Mouse (Mus musculus) embryonic facial prominence, embryonic 15.5 days (tissue): ENCODE measurements around the gene Gsg1l. TPM values are rescaled to one million over a fixed set of nuclear protein-coding genes. Genes with fewer than 3 reads are reported as not detected.
A peak's percentile ranks its signal among the peaks of the same experiment; 100 is the strongest.

Experiments used
- ATAC-seq: fragments of 200-750 bp; cut with Nextera tagmentation; 2 replicates; pipeline ENCODE4 v1.8.0; 2017; ENCODE audit warnings: low read depth, moderate TSS enrichment; ENCODE audit not compliant: insufficient number of reproducible peaks, low FRiP score, low TSS enrichment
- H3K27ac ChIP-seq: fragments of 300-500 bp; sonication (generic); replicated peaks from 2 replicates; pipeline ENCODE4 v1.5.1; 2015; ENCODE audit warnings: mild to moderate bottlenecking, inconsistent platforms
- H3K27me3 ChIP-seq: fragments of 300-500 bp; sonication (generic); 2 replicates; pipeline ENCODE4 v1.6.1; 2015; ENCODE audit warnings: inconsistent platforms
- H3K36me3 ChIP-seq: fragments of 300-500 bp; sonication (generic); 2 replicates; pipeline ENCODE4 v1.6.1; 2015; ENCODE audit warnings: mild to moderate bottlenecking, inconsistent platforms
- H3K4me1 ChIP-seq: fragments of 300-500 bp; sonication (generic); 2 replicates; pipeline ENCODE4 v1.6.1; 2015; ENCODE audit warnings: inconsistent platforms
- H3K4me2 ChIP-seq: fragments of 300-500 bp; sonication (generic); replicated peaks from 2 replicates; pipeline ENCODE4 v1.6.1; 2015; ENCODE audit warnings: mild to moderate bottlenecking, inconsistent platforms
- H3K4me3 ChIP-seq: fragments of 300-500 bp; sonication (generic); replicated peaks from 2 replicates; pipeline ENCODE4 v1.5.1; 2015; ENCODE audit warnings: mild to moderate bottlenecking, inconsistent platforms
- H3K9ac ChIP-seq: fragments of 300-500 bp; sonication (generic); 2 replicates; pipeline ENCODE4 v1.6.1; 2015; ENCODE audit warnings: inconsistent platforms
- H3K9me3 ChIP-seq: fragments of 300-500 bp; sonication (generic); replicated peaks from 2 replicates; pipeline ENCODE4 v1.6.1; 2016; ENCODE audit warnings: inconsistent platforms
- WGBS: fragments of 180-500 bp; shearing (Covaris S2); methylation state at CpG from one replicate; pipeline ENCODE4 v1.1.7; 2015; 5-methylcytosine and 5-hydroxymethylcytosine counted together
- polyA plus RNA-seq: library from polyadenylated mRNA; unstranded; fragments of >200 nt; fragmentation: Nextera tagmentation; extraction: Ambion mirVana; gene quantifications from 2 replicates; pipeline ENCODE4 v1.2.1, GENCODE M21; 2015

Gsg1l gene
- polyA plus RNA-seq, 1 experiment from 2014 or later = 2.6 TPM

DNA sequence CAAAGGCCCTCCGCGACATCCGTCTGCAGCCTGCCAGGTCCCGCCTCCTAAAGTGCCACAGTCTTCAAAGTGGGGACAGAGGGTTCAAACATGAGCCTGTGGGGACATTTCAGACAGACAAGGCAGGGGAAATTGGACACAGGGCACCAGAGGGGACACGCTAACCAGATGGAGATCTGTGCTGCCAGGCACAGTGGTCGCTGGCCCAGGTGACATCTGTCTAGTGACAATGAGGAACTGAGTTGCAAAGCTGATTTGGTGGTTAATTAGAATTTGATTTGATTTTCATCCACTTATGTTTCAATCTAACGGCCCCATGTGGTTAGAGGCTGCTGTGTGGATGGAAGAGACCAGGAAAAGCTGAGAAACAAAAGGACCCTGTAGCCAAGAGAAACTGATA lies 28.6 kb downstream of the Gsg1l start:
- 76% methylated on average over 7 of the region's 7 CpGs for WGBS
- no peak overlapping the region for H3K9ac ChIP-seq
- 0 out of 2 replicates have a peak, but pooled peaks cover 5% of the 10 kb centered on the region for H3K27me3 ChIP-seq
- H3K9me3 ChIP-seq = no peaks in the 10 kb centered on the region
- H3K4me3 ChIP-seq = no peak overlapping the region
- ATAC-seq = no peak
- no peaks in the 10 kb centered on the region for H3K4me1 ChIP-seq
- no peak overlapping the region for H3K4me2 ChIP-seq
- H3K36me3 ChIP-seq = no peaks in the 10 kb centered on the region
- H3K27ac ChIP-seq = no peak overlapping the region

DNA sequence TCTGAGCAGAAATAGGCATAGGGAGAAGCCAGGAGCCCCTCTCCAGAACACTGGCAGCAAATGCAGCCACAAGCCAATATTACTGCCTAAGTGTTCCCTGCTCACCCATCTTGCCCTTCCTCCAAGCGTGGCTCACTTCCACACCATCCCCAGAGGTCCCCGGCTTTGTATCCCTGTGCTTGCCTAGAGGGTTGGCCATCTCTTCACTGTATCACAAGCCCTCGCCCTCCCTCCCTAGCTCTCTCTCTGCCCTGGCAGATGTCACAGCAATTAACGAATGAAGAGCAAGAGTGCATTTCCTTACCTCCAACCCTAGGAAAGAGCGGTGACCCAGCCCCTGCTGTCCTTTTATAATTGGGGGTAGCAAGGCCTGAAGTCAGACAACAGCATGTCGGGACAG lies 30.3 kb downstream of the Gsg1l start:
- H3K9me3 ChIP-seq = no peaks in the 10 kb centered on the region
- 44% methylated on average over 6 of the region's 6 CpGs for WGBS
- no peak overlapping the region for H3K4me3 ChIP-seq
- H3K36me3 ChIP-seq = no peaks in the 10 kb centered on the region
- H3K4me1 ChIP-seq = no peaks in the 10 kb centered on the region
- no peak overlapping the region for H3K9ac ChIP-seq
- H3K27ac ChIP-seq = no peak overlapping the region
- H3K27me3 ChIP-seq = 0 out of 2 replicates have a peak, but pooled peaks cover 5% of the 10 kb centered on the region
- H3K4me2 ChIP-seq = no peak overlapping the region
- ATAC-seq = no peak

DNA sequence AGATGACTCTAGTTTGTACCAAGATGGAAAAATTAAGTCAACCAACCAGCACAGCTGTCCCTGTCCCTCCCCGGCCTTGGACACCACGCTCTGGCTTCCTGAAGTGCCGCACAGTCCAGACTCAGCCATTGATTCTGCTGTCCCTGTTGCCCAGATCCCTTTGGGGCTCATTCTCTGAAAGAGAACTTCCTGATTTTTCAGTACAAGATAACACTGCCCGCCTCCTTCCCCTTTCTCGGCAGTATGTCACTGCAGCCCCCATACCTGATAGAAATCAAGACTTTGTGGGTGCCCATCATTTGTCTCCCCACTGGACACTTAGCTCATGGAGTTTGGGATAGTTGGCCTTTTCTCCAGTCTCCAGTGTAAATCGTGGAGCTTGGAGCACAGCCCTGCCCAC lies 37.1 kb downstream of the Gsg1l start:
- WGBS = 91% methylated on average over 6 of the region's 6 CpGs
- Histone ChIP-seq H3K27ac (no peak overlapping the region), H3K4me2 (no peak overlapping the region), H3K9ac (no peak overlapping the region), H3K4me1 (peaks cover 8% of the 10 kb centered on the region), H3K36me3 (no peaks in the 10 kb centered on the region), H3K9me3 (no peaks in the 10 kb centered on the region), H3K27me3 (no peaks in the 10 kb centered on the region), H3K4me3 (no peak overlapping the region)
- no peak for ATAC-seq

DNA sequence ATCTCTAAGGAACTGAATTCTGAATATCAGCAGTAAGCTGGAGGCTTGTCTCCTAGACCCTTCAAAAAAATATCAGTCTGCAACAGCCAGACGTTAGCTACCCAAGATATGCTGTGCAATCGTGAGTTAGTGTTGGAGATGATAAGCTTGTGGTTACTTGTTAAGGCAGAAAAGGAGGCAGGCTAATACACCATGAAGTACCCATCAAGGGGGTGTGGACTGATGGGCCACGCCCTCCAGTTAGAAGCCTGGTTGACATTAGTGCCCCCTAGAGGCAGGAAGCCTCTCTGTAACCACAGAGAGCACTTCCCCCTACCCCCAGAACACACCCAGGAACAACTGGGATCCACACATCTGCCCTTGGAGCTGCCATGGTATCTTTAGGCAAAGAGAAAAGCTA lies 39.9 kb downstream of the Gsg1l start:
- peaks cover 23% of the 10 kb centered on the region for H3K4me1 ChIP-seq
- 28% methylated on average over 3 of the region's 3 CpGs for WGBS

DNA sequence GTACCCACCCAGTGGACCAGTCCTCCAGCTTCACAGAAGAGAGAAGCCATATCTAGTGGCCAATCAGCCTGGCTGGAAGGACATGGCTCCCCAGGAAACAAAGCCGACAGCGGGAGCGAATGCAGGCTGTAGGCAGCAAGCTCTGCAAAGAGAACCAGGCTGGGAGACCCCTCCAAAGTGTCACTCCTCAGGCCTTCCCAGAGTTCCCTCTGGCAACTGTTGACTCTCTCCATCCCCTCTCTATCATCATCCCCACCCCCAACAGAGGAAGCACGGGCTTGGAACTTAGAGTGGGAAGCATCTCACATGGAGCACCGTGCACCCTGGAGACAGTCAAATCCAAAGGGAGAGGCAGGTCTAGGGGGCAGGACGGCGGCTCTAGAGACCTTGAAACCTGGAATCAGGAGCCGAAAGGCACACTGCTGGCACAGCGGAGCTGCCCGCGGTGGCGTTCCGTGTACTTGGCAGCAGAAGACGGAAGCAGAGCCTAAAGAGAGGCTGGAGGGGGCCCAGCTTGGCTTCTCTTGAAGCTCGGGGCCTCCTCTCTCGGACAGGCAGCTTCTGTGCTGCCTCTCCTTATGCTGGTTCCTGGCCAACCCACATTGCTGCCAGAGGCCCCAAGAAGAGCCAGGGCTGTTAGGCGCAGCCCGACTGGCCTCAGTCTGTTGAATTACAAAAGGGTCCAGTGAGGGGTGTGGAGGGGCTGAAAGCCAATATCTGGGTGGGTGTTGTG lies 41.3 kb downstream of the Gsg1l start:
- Histone ChIP-seq H3K4me2 (no peak overlapping the region), H3K9ac (no peak overlapping the region), H3K4me3 (no peak overlapping the region), H3K4me1 (peaks cover 23% of the 10 kb centered on the region), H3K27ac (no peak overlapping the region), H3K36me3 (no peaks in the 10 kb centered on the region), H3K27me3 (no peaks in the 10 kb centered on the region), H3K9me3 (no peaks in the 10 kb centered on the region)
- ATAC-seq = peak; percentile 67
- WGBS = 63% methylated on average over 18 of the region's 18 CpGs

More for the DNA sequence above, 39.9 kb downstream of the Gsg1l start:
- H3K9me3 ChIP-seq = no peaks in the 10 kb centered on the region
- no peaks in the 10 kb centered on the region for H3K36me3 ChIP-seq
- H3K27me3 ChIP-seq = no peaks in the 10 kb centered on the region
- no peak for ATAC-seq
- no peak overlapping the region for H3K4me2 ChIP-seq
- H3K27ac ChIP-seq = no peak overlapping the region
- H3K9ac ChIP-seq = no peak overlapping the region
- no peak overlapping the region for H3K4me3 ChIP-seq

DNA sequence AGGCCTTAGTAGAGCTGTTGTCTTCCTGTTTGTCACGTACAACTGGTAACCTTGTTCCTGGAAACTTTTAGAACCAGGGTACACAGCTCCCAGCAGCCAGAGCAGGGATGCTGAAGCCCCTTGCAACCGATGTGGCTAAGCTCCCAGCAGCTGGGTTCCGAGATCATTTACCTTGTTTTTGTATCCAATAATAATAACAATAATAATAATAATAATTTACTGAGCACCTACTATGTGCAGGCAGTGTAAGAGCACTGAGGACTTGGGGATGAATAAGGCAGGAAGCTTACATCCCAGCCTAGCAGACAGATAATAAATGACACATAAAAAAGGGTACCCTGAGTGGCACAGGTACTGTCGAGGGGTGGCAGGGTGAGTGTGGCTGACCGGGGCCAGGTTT lies 42.4 kb downstream of the Gsg1l start:
- no peak overlapping the region for H3K9ac ChIP-seq
- H3K36me3 ChIP-seq = no peaks in the 10 kb centered on the region
- peaks cover 29% of the 10 kb centered on the region for H3K4me1 ChIP-seq
- H3K4me2 ChIP-seq = no peak overlapping the region
- H3K9me3 ChIP-seq = no peaks in the 10 kb centered on the region
- H3K27ac ChIP-seq = no peak overlapping the region
- WGBS = 86% methylated on average over 5 of the region's 5 CpGs
- H3K27me3 ChIP-seq = no peaks in the 10 kb centered on the region
- no peak overlapping the region for H3K4me3 ChIP-seq
- no peak for ATAC-seq

DNA sequence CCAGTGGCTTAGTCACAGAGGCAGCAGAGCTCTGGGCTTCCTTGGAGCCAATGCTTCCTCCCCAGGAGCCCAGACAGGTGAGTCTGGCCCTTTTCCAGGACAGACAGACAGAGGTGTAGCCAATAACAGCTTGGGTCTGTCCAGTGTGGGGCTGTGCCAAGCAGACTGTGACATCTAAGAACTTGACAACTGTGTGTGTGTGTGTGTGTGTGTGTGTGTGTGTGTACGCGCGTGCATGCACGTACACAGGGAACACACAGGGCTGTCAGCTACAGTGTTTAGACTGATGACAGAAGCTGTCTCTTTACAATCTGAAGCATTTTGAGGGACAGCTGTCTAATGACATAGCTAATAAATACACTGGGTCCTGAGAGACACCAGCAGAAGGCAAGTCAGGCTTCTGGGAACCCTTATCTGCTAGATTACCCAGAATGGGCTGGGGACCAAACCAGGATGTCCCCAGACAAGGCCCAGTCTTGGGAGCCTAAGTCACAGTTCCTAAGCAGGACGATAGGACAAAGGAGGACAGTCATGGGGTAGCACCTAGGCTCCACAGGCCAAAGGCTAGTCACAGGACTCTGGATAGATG lies 42.9 kb downstream of the Gsg1l start:
- Histone ChIP-seq H3K36me3 (no peaks in the 10 kb centered on the region), H3K27me3 (no peaks in the 10 kb centered on the region), H3K27ac (peak overlapping the region; percentile 55), H3K4me2 (0 out of 2 replicates have a peak overlapping the region, but pooled peaks have one; percentile 19), H3K4me3 (no peak overlapping the region), H3K9me3 (no peaks in the 10 kb centered on the region), H3K4me1 (peaks cover 33% of the 10 kb centered on the region), H3K9ac (no peak overlapping the region)
- 85% methylated on average over 5 of the region's 5 CpGs for WGBS
- ATAC-seq = no peak

DNA sequence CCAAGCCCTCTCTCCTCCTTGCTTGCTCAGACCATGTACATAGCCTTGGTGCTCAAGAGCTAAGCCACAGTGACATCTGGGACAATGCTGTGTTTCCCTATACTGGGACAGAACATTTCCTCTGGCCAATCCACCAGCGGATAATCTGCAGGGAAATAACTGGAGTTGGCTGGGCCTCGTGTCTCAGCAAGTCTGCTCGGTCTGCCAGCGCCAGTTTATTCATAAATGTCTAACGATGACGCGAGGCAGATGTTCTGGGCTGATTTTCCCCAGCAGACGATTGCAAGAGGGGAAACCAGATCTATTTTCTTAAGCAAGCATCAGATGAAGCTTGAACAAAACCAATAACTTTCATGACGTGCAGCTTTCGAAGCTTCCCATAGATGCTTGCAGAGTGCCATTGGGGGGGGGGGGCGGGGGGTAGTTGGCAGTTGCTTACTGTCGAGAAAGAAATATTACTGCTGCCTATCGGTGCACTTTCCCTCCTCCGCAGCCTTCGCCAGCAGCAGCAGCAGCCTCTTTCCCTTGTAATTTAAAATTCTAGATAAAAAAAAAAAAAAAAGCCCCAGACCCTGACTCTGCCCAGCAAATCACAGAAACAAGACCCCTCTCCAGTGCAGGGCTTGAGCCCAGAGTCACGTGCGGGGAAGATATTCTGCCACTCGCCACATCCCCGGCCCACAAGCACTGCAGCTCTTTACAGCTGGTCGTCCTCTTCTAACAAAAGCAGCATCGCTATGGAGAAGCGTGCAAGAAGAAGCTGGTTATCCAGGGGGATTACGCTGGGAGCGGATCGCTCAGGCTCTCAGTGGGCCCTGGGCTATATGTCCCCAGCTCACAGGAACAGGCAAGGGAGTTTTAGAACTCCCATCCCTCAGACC lies 43.6 kb downstream of the Gsg1l start:
- H3K4me2 ChIP-seq = 0 out of 2 replicates have a peak overlapping the region, but pooled peaks have one; percentile 19
- no peak overlapping the region for H3K9ac ChIP-seq
- 22% methylated on average over 25 of the region's 25 CpGs for WGBS
- peaks cover 33% of the 10 kb centered on the region for H3K4me1 ChIP-seq
- H3K27ac ChIP-seq = peak overlapping the region; percentile 55
- no peak for ATAC-seq
- H3K9me3 ChIP-seq = no peaks in the 10 kb centered on the region
- no peaks in the 10 kb centered on the region for H3K36me3 ChIP-seq
- H3K27me3 ChIP-seq = no peaks in the 10 kb centered on the region
- no peak overlapping the region for H3K4me3 ChIP-seq

DNA sequence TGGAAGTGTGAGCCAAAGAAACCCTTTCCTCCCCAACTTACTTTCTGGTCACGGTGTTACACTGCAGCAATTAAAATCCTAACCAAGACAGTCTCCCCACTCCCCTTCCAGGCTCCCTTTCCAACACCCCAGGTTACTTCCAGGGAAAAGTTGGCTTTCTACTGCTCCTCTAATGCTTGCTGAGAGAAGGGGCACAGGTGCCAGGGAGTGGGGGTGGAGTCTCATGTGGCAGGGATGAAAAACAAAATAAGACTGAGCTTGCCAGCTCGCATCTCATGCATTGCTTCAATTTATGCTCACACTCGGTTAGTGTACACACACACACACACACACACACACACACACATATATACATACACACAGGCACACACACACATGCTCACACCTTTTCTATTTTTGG lies 46.9 kb downstream of the Gsg1l start:
- 68% methylated on average over 3 of the region's 3 CpGs for WGBS
- H3K27ac ChIP-seq = no peak overlapping the region
- ATAC-seq = no peak

DNA sequence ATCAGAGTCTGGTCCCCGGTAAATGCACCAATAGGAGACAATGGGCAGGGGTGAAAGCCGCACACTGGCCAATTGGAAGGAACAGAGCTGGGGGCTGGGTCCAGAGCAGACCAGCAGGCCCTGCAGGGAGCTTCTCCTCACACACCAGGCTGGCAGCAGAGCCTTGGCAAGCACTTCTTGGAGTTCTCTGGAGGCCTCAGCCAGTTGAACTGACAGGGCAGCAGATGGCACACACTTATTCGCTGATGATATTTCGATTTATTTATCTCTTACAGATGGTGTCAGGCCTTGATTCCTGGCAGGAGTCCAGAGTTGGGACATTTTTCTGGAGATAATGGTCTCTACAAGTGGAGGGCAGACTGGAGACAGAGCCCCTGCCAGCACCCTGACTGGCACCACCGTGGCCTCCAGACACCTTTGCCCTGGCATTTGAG lies 49.4 kb downstream of the Gsg1l start:
- Histone ChIP-seq H3K27me3 (no peaks in the 10 kb centered on the region), H3K9ac (no peak overlapping the region), H3K36me3 (no peaks in the 10 kb centered on the region), H3K4me2 (no peak overlapping the region), H3K4me1 (peaks cover 17% of the 10 kb centered on the region), H3K9me3 (no peaks in the 10 kb centered on the region), H3K27ac (no peak overlapping the region), H3K4me3 (no peak overlapping the region)
- ATAC-seq = no peak
- WGBS = 82% methylated on average over 5 of the region's 5 CpGs

More for the DNA sequence above, 46.9 kb downstream of the Gsg1l start:
- Histone ChIP-seq H3K4me3 (no peak overlapping the region), H3K27me3 (no peaks in the 10 kb centered on the region), H3K9me3 (no peaks in the 10 kb centered on the region), H3K4me2 (no peak overlapping the region), H3K4me1 (peaks cover 32% of the 10 kb centered on the region), H3K36me3 (no peaks in the 10 kb centered on the region), H3K9ac (no peak overlapping the region)

DNA sequence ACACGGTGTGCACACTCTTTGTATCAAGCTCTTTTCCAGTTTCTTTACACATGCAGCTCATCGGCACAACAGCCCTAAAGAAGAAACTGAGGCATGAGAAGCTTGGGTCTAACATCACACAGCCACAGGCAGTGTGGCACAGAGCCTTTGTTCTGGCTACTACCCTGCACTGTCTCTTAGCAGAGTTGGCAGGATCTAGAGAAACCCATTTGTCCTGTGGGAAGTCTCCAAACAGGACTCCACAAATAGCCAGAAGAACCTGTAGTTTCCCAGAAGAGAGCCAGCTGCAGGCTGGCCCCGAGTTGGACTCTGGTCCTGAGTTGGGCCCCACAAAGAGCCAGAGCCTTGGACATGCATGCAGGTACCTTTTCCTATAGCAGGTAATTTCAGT lies 49.9 kb downstream of the Gsg1l start:
- Histone ChIP-seq H3K27me3 (no peaks in the 10 kb centered on the region), H3K4me1 (peaks cover 17% of the 10 kb centered on the region), H3K4me2 (no peak overlapping the region), H3K9me3 (no peaks in the 10 kb centered on the region), H3K9ac (no peak overlapping the region), H3K4me3 (no peak overlapping the region), H3K27ac (no peak overlapping the region), H3K36me3 (no peaks in the 10 kb centered on the region)
- ATAC-seq = no peak
- 77% methylated on average over 3 of the region's 3 CpGs for WGBS
